Mouse (Mus musculus): ENCODE measurements around the gene Gm43191.

Gm43191 gene

GRCm38 (mm10) chr3:116681160-116681559 lies at the start of gene Gm43191:
Gm43191 (minus strand) TSS chr3:116681260.
- 94% methylated on average over 1 of the region's 1 CpGs for WGBS

- 63% methylated on average over 2 of the region's 2 CpGs for WGBS
Measured at GRCm38 (mm10) chr3:116729483-116730174, 48.6 kb upstream of the Gm43191 start.

GRCm38 (mm10) chr3:116726807-116727206 lies 45.7 kb upstream of the Gm43191 start:
- 71% methylated on average over 9 of the region's 9 CpGs for WGBS

- WGBS: 58% methylated on average over 10 of the region's 10 CpGs
Measured at GRCm38 (mm10) chr3:116723496-116724481, 42.7 kb upstream of the Gm43191 start.

- WGBS: 84% methylated on average over 4 of the region's 4 CpGs
Measured at GRCm38 (mm10) chr3:116722980-116723379, 41.9 kb upstream of the Gm43191 start.

GRCm38 (mm10) chr3:116718951-116719350 lies 37.9 kb upstream of the Gm43191 start:
- WGBS: 85% methylated on average over 3 of the region's 3 CpGs

GRCm38 (mm10) chr3:116713031-116713430 lies 32.0 kb upstream of the Gm43191 start:
- WGBS: 38% methylated on average over 5 of the region's 5 CpGs

GRCm38 (mm10) chr3:116712436-116712881 lies 31.4 kb upstream of the Gm43191 start, which contains the start of gene Slc35a3:
Slc35a3 (minus strand) TSS chr3:116712831.
- WGBS: 1% methylated on average over 8 of the region's 8 CpGs

- under 1% methylated on average over 85 of the region's 85 CpGs for WGBS
Measured at GRCm38 (mm10) chr3:116711624-116712435, 30.8 kb upstream of the Gm43191 start.

- WGBS: 38% methylated on average over 9 of the region's 9 CpGs
Measured at GRCm38 (mm10) chr3:116710941-116711340, 29.9 kb upstream of the Gm43191 start.

GRCm38 (mm10) chr3:116705637-116706204 lies 24.7 kb upstream of the Gm43191 start:
- 88% methylated on average over 1 of the region's 1 CpGs for WGBS

- 92% methylated on average over 5 of the region's 5 CpGs for WGBS
Measured at GRCm38 (mm10) chr3:116703835-116704234, 22.8 kb upstream of the Gm43191 start.

GRCm38 (mm10) chr3:116702647-116703272 lies 21.7 kb upstream of the Gm43191 start:
- WGBS: 95% methylated on average over 1 of the region's 1 CpGs

- 94% methylated on average over 4 of the region's 4 CpGs for WGBS
Measured at GRCm38 (mm10) chr3:116701601-116702000, 20.5 kb upstream of the Gm43191 start.

GRCm38 (mm10) chr3:116698786-116699185 lies 17.7 kb upstream of the Gm43191 start:
- 53% methylated on average over 2 of the region's 2 CpGs for WGBS

GRCm38 (mm10) chr3:116695666-116695985 lies 14.6 kb upstream of the Gm43191 start:
- WGBS: 95% methylated on average over 2 of the region's 2 CpGs

GRCm38 (mm10) chr3:116694955-116695665 lies 14.1 kb upstream of the Gm43191 start:
- 91% methylated on average over 8 of the region's 8 CpGs for WGBS

- 88% methylated on average over 3 of the region's 3 CpGs for WGBS
Measured at GRCm38 (mm10) chr3:116694312-116694711, 13.3 kb upstream of the Gm43191 start.

- WGBS: 85% methylated on average over 9 of the region's 9 CpGs
Measured at GRCm38 (mm10) chr3:116664281-116664680, 16.8 kb downstream of the Gm43191 start.

- under 1% methylated on average over 39 of the region's 39 CpGs for WGBS
Measured at GRCm38 (mm10) chr3:116662463-116662863, 18.6 kb downstream of the Gm43191 start, which contains the start of gene Mfsd14a. Mfsd14a (minus strand) TSS chr3:116662677.

Data from cerebral cortex, adult 2 months (tissue).